Mouse (Mus musculus): ENCODE measurements around the gene Mepce. TPM values are rescaled to one million over a fixed set of nuclear protein-coding genes. Genes with fewer than 3 reads are reported as not detected.
A peak's percentile ranks its signal among the peaks of the same experiment; 100 is the strongest.

Mepce gene
- total and polyA plus RNA-seq, 2 experiments = 13.7 to 18.7 TPM

- TF ChIP-seq CTCF (IDR thresholded peaks at IDR 0.05; ENCODE audit: low read depth, low read length) (no peak), POLR2A (IDR thresholded peaks at IDR 0.05; ENCODE audit: extremely low read depth, insufficient read depth, low read length) (no peak)
- no peak for DNase-seq (ENCODE audit: extremely low read depth, low read depth, low spot score)
- H3K9ac ChIP-seq (ENCODE audit: low read depth, low read length) = no peak overlapping the region
Measured at GRCm38 (mm10) chr5:137772755-137773154, 14.7 kb downstream of the Mepce start.

GRCm38 (mm10) chr5:137770709-137771108, 16.7 kb downstream of the Mepce start:
- H3K27ac ChIP-seq (replicated peaks; ENCODE audit: insufficient read depth, low read depth, low read length) = no peak overlapping the region
- H3K36me3 ChIP-seq (ENCODE audit: control insufficient read depth, insufficient read depth, low read length) = no peaks in the 10 kb centered on the region
- no peaks in the 10 kb centered on the region for H3K27me3 ChIP-seq (ENCODE audit: control insufficient read depth, insufficient read depth, low read length)
- no peak overlapping the region for H3K9ac ChIP-seq (ENCODE audit: low read depth, low read length)
- DNase-seq (ENCODE audit: extremely low read depth, low read depth, low spot score) = peak; percentile 36
- H3K4me1 ChIP-seq (ENCODE audit: control insufficient read depth, insufficient read depth, low read length) = no peaks in the 10 kb centered on the region
- TF ChIP-seq POLR2A (IDR thresholded peaks at IDR 0.05; ENCODE audit: extremely low read depth, insufficient read depth, low read length) = no peak
- TF ChIP-seq CTCF (IDR thresholded peaks at IDR 0.05; ENCODE audit: low read depth, low read length) = peak; percentile 21; the same call in 1 of the 2 replicates
- H3K79me2 ChIP-seq (ENCODE audit: control insufficient read depth, insufficient read depth, low read length) = no peaks in the 10 kb centered on the region
- H3K4me3 ChIP-seq (ENCODE audit: insufficient read depth, low read depth, low read length) = no peak overlapping the region
- WGBS = 41% methylated on average over 2 of the region's 2 CpGs

More at GRCm38 (mm10) chr5:137772755-137773154, 14.7 kb downstream of the Mepce start:
- Histone ChIP-seq H3K27me3 (ENCODE audit: control insufficient read depth, insufficient read depth, low read length) (no peaks in the 10 kb centered on the region), H3K27ac (replicated peaks; ENCODE audit: insufficient read depth, low read depth, low read length) (no peak overlapping the region), H3K4me3 (ENCODE audit: insufficient read depth, low read depth, low read length) (no peak overlapping the region), H3K4me1 (ENCODE audit: control insufficient read depth, insufficient read depth, low read length) (no peaks in the 10 kb centered on the region), H3K36me3 (ENCODE audit: control insufficient read depth, insufficient read depth, low read length) (no peaks in the 10 kb centered on the region), H3K79me2 (ENCODE audit: control insufficient read depth, insufficient read depth, low read length) (no peaks in the 10 kb centered on the region)

- H3K79me2 ChIP-seq (ENCODE audit: control insufficient read depth, insufficient read depth, low read length) = no peaks in the 10 kb centered on the region
- H3K4me3 ChIP-seq (ENCODE audit: insufficient read depth, low read depth, low read length) = no peak overlapping the region
- no peak for DNase-seq (ENCODE audit: extremely low read depth, low read depth, low spot score)
- H3K4me1 ChIP-seq (ENCODE audit: control insufficient read depth, insufficient read depth, low read length) = no peaks in the 10 kb centered on the region
- no peak overlapping the region for H3K27ac ChIP-seq (replicated peaks; ENCODE audit: insufficient read depth, low read depth, low read length)
- no peaks in the 10 kb centered on the region for H3K36me3 ChIP-seq (ENCODE audit: control insufficient read depth, insufficient read depth, low read length)
- no peak overlapping the region for H3K9ac ChIP-seq (ENCODE audit: low read depth, low read length)
- H3K27me3 ChIP-seq (ENCODE audit: control insufficient read depth, insufficient read depth, low read length) = no peaks in the 10 kb centered on the region
- TF ChIP-seq CTCF (IDR thresholded peaks at IDR 0.05; ENCODE audit: low read depth, low read length) (no peak), POLR2A (IDR thresholded peaks at IDR 0.05; ENCODE audit: extremely low read depth, insufficient read depth, low read length) (no peak)
- 86% methylated on average over 1 of the region's 1 CpGs for WGBS
Measured at GRCm38 (mm10) chr5:137768475-137768874, 19.0 kb downstream of the Mepce start.

GRCm38 (mm10) chr5:137766270-137766669, 21.2 kb downstream of the Mepce start:
- Histone ChIP-seq H3K79me2 (ENCODE audit: control insufficient read depth, insufficient read depth, low read length) (no peaks in the 10 kb centered on the region), H3K36me3 (ENCODE audit: control insufficient read depth, insufficient read depth, low read length) (no peaks in the 10 kb centered on the region), H3K27ac (replicated peaks; ENCODE audit: insufficient read depth, low read depth, low read length) (no peak overlapping the region), H3K27me3 (ENCODE audit: control insufficient read depth, insufficient read depth, low read length) (no peaks in the 10 kb centered on the region), H3K9ac (ENCODE audit: low read depth, low read length) (no peak overlapping the region), H3K4me1 (ENCODE audit: control insufficient read depth, insufficient read depth, low read length) (no peaks in the 10 kb centered on the region), H3K4me3 (ENCODE audit: insufficient read depth, low read depth, low read length) (no peak overlapping the region)
- WGBS = 63% methylated on average over 3 of the region's 3 CpGs
- DNase-seq (ENCODE audit: extremely low read depth, low read depth, low spot score) = no peak
- TF ChIP-seq POLR2A (IDR thresholded peaks at IDR 0.05; ENCODE audit: extremely low read depth, insufficient read depth, low read length) (no peak), CTCF (IDR thresholded peaks at IDR 0.05; ENCODE audit: low read depth, low read length) (peak; percentile 11; the same call in 1 of the 2 replicates)

- no peak overlapping the region for H3K27ac ChIP-seq (replicated peaks; ENCODE audit: insufficient read depth, low read depth, low read length)
- no peaks in the 10 kb centered on the region; the same call in 1 of the 2 replicates for H3K4me1 ChIP-seq (ENCODE audit: control insufficient read depth, insufficient read depth, low read length)
- 71% methylated on average over 9 of the region's 9 CpGs for WGBS
- no peaks in the 10 kb centered on the region for H3K27me3 ChIP-seq (ENCODE audit: control insufficient read depth, insufficient read depth, low read length)
- H3K36me3 ChIP-seq (ENCODE audit: control insufficient read depth, insufficient read depth, low read length) = no peaks in the 10 kb centered on the region
- DNase-seq (ENCODE audit: extremely low read depth, low read depth, low spot score) = no peak
- TF ChIP-seq CTCF (IDR thresholded peaks at IDR 0.05; ENCODE audit: low read depth, low read length) (no peak), POLR2A (IDR thresholded peaks at IDR 0.05; ENCODE audit: extremely low read depth, insufficient read depth, low read length) (no peak)
- no peak overlapping the region for H3K9ac ChIP-seq (ENCODE audit: low read depth, low read length)
- no peaks in the 10 kb centered on the region for H3K79me2 ChIP-seq (ENCODE audit: control insufficient read depth, insufficient read depth, low read length)
- no peak overlapping the region for H3K4me3 ChIP-seq (ENCODE audit: insufficient read depth, low read depth, low read length)
Measured at GRCm38 (mm10) chr5:137764609-137765340, 22.7 kb downstream of the Mepce start.

GRCm38 (mm10) chr5:137759971-137760412, 27.5 kb downstream of the Mepce start:
- TF ChIP-seq POLR2A (IDR thresholded peaks at IDR 0.05; ENCODE audit: extremely low read depth, insufficient read depth, low read length) (no peak), CTCF (IDR thresholded peaks at IDR 0.05; ENCODE audit: low read depth, low read length) (peak; percentile 91)
- whole genome bisulfite sequencing = 44% methylated on average over 4 of the region's 4 CpGs
- no peak overlapping the region for H3K9ac ChIP-seq (ENCODE audit: low read depth, low read length)
- DNase-seq (ENCODE audit: extremely low read depth, low read depth, low spot score) = peak; percentile 61
- no peaks in the 10 kb centered on the region for H3K27me3 ChIP-seq (ENCODE audit: control insufficient read depth, insufficient read depth, low read length)
- no peak overlapping the region for H3K27ac ChIP-seq (replicated peaks; ENCODE audit: insufficient read depth, low read depth, low read length)
- no peaks in the 10 kb centered on the region for H3K36me3 ChIP-seq (ENCODE audit: control insufficient read depth, insufficient read depth, low read length)
- no peak overlapping the region for H3K4me3 ChIP-seq (ENCODE audit: insufficient read depth, low read depth, low read length)
- H3K4me1 ChIP-seq (ENCODE audit: control insufficient read depth, insufficient read depth, low read length) = peaks cover 2% of the 10 kb centered on the region
- H3K79me2 ChIP-seq (ENCODE audit: control insufficient read depth, insufficient read depth, low read length) = no peaks in the 10 kb centered on the region

Data from liver, adult 2 months (tissue).